Mouse (Mus musculus): ENCODE data around the gene Cgref1. TPM values are rescaled to one million over a fixed set of nuclear protein-coding genes. Genes with fewer than 3 reads are reported as not detected.

Cgref1 gene
- polyA plus RNA-seq, 1 experiment, result 5.7 TPM

DNA sequence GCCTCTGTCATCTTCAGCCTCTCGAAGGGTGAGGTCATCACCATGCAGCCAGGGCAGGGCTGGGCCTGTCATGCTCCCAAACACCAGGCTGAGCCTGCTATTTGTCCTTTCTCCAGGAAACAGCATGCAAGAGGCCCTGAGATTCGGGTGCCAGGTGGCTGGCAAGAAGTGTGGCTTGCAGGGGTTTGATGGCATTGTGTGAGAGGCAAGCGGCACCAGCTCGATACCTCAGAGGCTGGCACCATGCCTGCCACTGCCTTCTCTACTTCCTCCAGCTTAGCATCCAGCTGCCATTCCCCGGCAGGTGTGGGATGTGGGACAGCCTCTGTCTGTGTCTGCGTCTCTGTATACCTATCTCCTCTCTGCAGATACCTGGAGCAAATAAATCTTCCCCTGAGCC is 14.5 kb downstream of the Cgref1 start:
- H3K4me3 ChIP-seq (replicated peaks; ENCODE audit: extremely low read depth, low read depth, low read length), result no peak overlapping the region
- WGBS, result 65% methylated on average over 6 of the region's 6 CpGs
- no peak for DNase-seq

DNA sequence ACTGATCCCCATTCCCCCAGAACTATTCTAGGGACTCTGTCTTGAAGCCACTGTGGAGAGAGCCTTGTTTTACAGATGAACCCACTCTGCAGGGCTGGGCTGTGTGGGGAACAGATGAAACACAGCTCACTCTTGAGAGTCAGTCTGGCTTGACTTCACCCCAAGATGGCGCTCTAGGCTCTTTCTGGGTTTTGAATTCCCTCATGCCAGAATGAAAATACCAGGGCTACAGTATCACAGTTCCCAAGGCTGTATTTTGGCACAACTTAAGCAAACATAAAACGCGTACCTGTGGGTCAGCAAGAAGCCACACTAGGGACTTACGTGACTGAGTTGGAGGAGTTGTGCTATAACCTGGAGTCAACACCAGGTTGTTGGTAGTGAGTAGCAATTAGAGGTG is 15.3 kb downstream of the Cgref1 start:
- Histone ChIP-seq H3K4me1 (ENCODE audit: control insufficient read depth, insufficient read depth, low read length) (no peaks in the 10 kb centered on the region), H3K4me3 (replicated peaks; ENCODE audit: extremely low read depth, low read depth, low read length) (no peak overlapping the region)
- peak; percentile 71 for DNase-seq
- WGBS, result 28% methylated on average over 4 of the region's 4 CpGs
- no peak for TF ChIP-seq POLR2A (IDR thresholded peaks at IDR 0.05; ENCODE audit: borderline replicate concordance, extremely low read depth, low read depth, low read length)
- TF ChIP-seq CTCF (IDR thresholded peaks at IDR 0.05; ENCODE audit: insufficient read depth, low read length), result peak; percentile 68

More for the DNA sequence above, 14.5 kb downstream of the Cgref1 start:
- TF ChIP-seq CTCF (IDR thresholded peaks at IDR 0.05; ENCODE audit: insufficient read depth, low read length) (no peak), POLR2A (IDR thresholded peaks at IDR 0.05; ENCODE audit: borderline replicate concordance, extremely low read depth, low read depth, low read length) (no peak)
- no peaks in the 10 kb centered on the region for H3K4me1 ChIP-seq (ENCODE audit: control insufficient read depth, insufficient read depth, low read length)

GRCm38 (mm10) chr5:30927945-30928529 is 17.4 kb downstream of the Cgref1 start:
- DNase-seq, result no peak
- 44% methylated on average over 7 of the region's 7 CpGs for WGBS
- no peaks in the 10 kb centered on the region for H3K4me1 ChIP-seq (ENCODE audit: control insufficient read depth, insufficient read depth, low read length)
- no peak for TF ChIP-seq CTCF (IDR thresholded peaks at IDR 0.05; ENCODE audit: insufficient read depth, low read length)
- TF ChIP-seq POLR2A (IDR thresholded peaks at IDR 0.05; ENCODE audit: borderline replicate concordance, extremely low read depth, low read depth, low read length), result no peak
- no peak overlapping the region for H3K4me3 ChIP-seq (replicated peaks; ENCODE audit: extremely low read depth, low read depth, low read length)

GRCm38 (mm10) chr5:30926073-30926472 is 19.3 kb downstream of the Cgref1 start:
- no peak overlapping the region for H3K4me3 ChIP-seq (replicated peaks; ENCODE audit: extremely low read depth, low read depth, low read length)
- H3K4me1 ChIP-seq (ENCODE audit: control insufficient read depth, insufficient read depth, low read length), result peaks cover 3% of the 10 kb centered on the region
- TF ChIP-seq CTCF (IDR thresholded peaks at IDR 0.05; ENCODE audit: insufficient read depth, low read length) (no peak), POLR2A (IDR thresholded peaks at IDR 0.05; ENCODE audit: borderline replicate concordance, extremely low read depth, low read depth, low read length) (no peak)
- DNase-seq, result no peak
- WGBS, result 76% methylated on average over 2 of the region's 2 CpGs

GRCm38 (mm10) chr5:30925217-30925616 is 20.2 kb downstream of the Cgref1 start:
- no peak for TF ChIP-seq CTCF (IDR thresholded peaks at IDR 0.05; ENCODE audit: insufficient read depth, low read length)
- TF ChIP-seq POLR2A (IDR thresholded peaks at IDR 0.05; ENCODE audit: borderline replicate concordance, extremely low read depth, low read depth, low read length), result no peak
- Histone ChIP-seq H3K4me3 (replicated peaks; ENCODE audit: extremely low read depth, low read depth, low read length) (no peak overlapping the region), H3K4me1 (ENCODE audit: control insufficient read depth, insufficient read depth, low read length) (peaks cover 3% of the 10 kb centered on the region)
- DNase-seq, result peak; percentile 25
- WGBS, result 72% methylated on average over 5 of the region's 5 CpGs

DNA sequence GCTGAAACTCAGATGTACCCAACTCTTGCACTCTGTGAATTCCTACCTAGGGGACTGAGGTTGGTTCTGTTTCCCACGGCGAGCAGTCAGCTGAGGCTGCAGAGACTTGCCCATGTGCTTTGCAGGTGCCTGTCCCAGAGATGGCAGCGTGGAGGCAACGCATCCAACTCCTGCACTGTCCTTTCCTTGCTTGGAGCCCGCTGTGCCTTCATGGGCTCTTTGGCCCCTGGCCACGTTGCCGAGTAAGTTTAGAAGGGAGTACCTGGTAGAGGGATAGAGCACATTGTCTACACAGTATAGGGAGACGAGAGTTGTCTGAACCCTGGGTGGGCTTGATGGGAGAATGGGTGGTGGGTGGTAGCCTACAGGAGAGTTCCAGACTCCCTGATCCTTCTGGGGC is 20.8 kb downstream of the Cgref1 start:
- no peak for DNase-seq
- no peak for TF ChIP-seq CTCF (IDR thresholded peaks at IDR 0.05; ENCODE audit: insufficient read depth, low read length)
- no peak for TF ChIP-seq POLR2A (IDR thresholded peaks at IDR 0.05; ENCODE audit: borderline replicate concordance, extremely low read depth, low read depth, low read length)
- H3K4me1 ChIP-seq (ENCODE audit: control insufficient read depth, insufficient read depth, low read length), result peaks cover 3% of the 10 kb centered on the region
- no peak overlapping the region for H3K4me3 ChIP-seq (replicated peaks; ENCODE audit: extremely low read depth, low read depth, low read length)
- 80% methylated on average over 8 of the region's 8 CpGs for WGBS

- 67% methylated on average over 6 of the region's 6 CpGs for WGBS
- DNase-seq, result no peak
- Histone ChIP-seq H3K4me1 (ENCODE audit: control insufficient read depth, insufficient read depth, low read length) (peaks cover 3% of the 10 kb centered on the region), H3K4me3 (replicated peaks; ENCODE audit: extremely low read depth, low read depth, low read length) (no peak overlapping the region)
- TF ChIP-seq CTCF (IDR thresholded peaks at IDR 0.05; ENCODE audit: insufficient read depth, low read length) (no peak), POLR2A (IDR thresholded peaks at IDR 0.05; ENCODE audit: borderline replicate concordance, extremely low read depth, low read depth, low read length) (no peak)
Observed at GRCm38 (mm10) chr5:30923119-30923518, 22.3 kb downstream of the Cgref1 start.

GRCm38 (mm10) chr5:30922581-30923041 is 22.8 kb downstream of the Cgref1 start:
- TF ChIP-seq POLR2A (IDR thresholded peaks at IDR 0.05; ENCODE audit: borderline replicate concordance, extremely low read depth, low read depth, low read length) (no peak), CTCF (IDR thresholded peaks at IDR 0.05; ENCODE audit: insufficient read depth, low read length) (no peak)
- peak; percentile 32 for DNase-seq
- 41% methylated on average over 10 of the region's 10 CpGs for WGBS
- H3K4me1 ChIP-seq (ENCODE audit: control insufficient read depth, insufficient read depth, low read length), result peaks cover 3% of the 10 kb centered on the region
- no peak overlapping the region for H3K4me3 ChIP-seq (replicated peaks; ENCODE audit: extremely low read depth, low read depth, low read length)

DNA sequence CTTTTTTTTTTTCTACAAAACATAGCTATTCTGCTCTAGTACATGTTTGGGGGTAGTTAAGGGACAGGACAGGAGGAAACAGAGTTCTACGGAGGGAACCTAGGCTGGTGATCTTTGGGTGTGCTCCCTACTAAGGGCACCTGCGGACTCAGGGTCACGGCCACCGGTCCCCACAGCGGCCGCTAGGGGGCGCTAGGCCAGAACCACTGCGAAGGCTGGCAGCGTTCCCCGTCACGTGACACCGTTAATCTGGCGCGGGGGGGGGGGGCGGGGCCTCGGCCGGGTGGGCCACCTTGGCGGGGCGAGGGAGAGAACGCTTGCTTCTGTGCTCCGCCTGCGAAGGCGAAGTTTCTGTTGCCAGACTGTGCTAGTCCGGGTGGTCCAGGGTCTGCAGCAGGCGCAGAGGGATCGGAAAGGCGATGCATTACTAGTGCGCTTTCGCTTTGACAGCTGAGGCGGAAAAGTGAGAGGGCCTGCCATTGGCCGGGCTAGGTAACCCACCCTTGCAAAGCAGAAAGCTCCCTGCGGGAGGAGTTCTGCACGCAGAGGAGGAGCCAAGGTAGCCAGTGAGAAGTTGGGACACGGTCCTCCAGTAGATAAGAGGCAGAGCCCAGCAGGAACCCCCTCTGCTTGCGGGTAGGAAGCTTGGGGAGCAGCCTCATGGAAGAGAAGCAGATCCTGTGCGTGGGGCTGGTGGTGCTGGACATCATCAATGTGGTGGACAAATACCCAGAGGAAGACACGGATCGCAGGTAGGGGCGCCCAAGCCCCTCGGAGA is 23.9 kb downstream of the Cgref1 start, which contains the start of gene Khk:
Gene Khk (plus strand): TSS at position 176 of the 778 bp plus-strand sequence.
- Histone ChIP-seq H3K4me3 (replicated peaks; ENCODE audit: extremely low read depth, low read depth, low read length) (peak within 1 kb of the TSS; percentile 91), H3K4me1 (ENCODE audit: control insufficient read depth, insufficient read depth, low read length) (peaks cover 8% of the 10 kb centered on the region)
- TF ChIP-seq POLR2A (IDR thresholded peaks at IDR 0.05; ENCODE audit: borderline replicate concordance, extremely low read depth, low read depth, low read length), result peak; percentile 73; the same call in 1 of the 2 replicates
- peak; percentile 64 for TF ChIP-seq CTCF (IDR thresholded peaks at IDR 0.05; ENCODE audit: insufficient read depth, low read length)
- WGBS, result 1% methylated on average over 40 of the region's 40 CpGs
- DNase-seq, result peak; percentile 90

Measured in lung, adult 2 months (tissue).